Mouse (Mus musculus) E14TG2a.4 (cell line): Measurements from ENCODE around the gene Scn10a.

Source experiments
- CTCF ChIP-seq: conservative IDR thresholded peaks from 2 replicates; pipeline ENCODE4 v1.5.1; 2014; ENCODE audit warnings: low read length
- NANOG ChIP-seq: IDR thresholded peaks from 2 replicates; pipeline ENCODE4 v1.6.1; 2014; ENCODE audit warnings: borderline replicate concordance, low read length, mixed read lengths
- POU5F1 ChIP-seq: IDR thresholded peaks from 2 replicates; pipeline ENCODE4 v1.6.1; 2014; ENCODE audit warnings: low read length, borderline replicate concordance

- TF ChIP-seq CTCF (no peak), POU5F1 (no peak), NANOG (no peak)
Measured at GRCm38 (mm10) chr9:119580187-119580586, 138.9 kb downstream of the Scn10a start.
